Mouse (Mus musculus): Measurements from ENCODE around the gene Hist3h2ba. TPM values are rescaled to one million over a fixed set of nuclear protein-coding genes. Genes with fewer than 3 reads are reported as not detected.

The Hist3h2ba gene
- 1 to 10 TPM; 3.2 TPM for total RNA-seq (2023)

GRCm38 (mm10) chr11:58948542-58949479, at the start of gene Hist3h2ba:
Hist3h2ba (plus strand) TSS chr11:58948920.

GRCm38 (mm10) chr11:58903511-58904409, 45.0 kb upstream of the Hist3h2ba start, which contains the start of gene Zfp39:
Zfp39 (minus strand) TSS chr11:58904225.

GRCm38 (mm10) chr11:58917745-58918366, 30.9 kb upstream of the Hist3h2ba start, which contains the start of gene Btnl10:
Btnl10 (plus strand) TSS chr11:58917908.

GRCm38 (mm10) chr11:58938322-58939087, 10.2 kb upstream of the Hist3h2ba start, which contains the start of gene Rnf187:
Rnf187 (minus strand) TSS chr11:58938916.

GRCm38 (mm10) chr11:58954420-58955142, 5.9 kb downstream of the Hist3h2ba start, which contains the start of the genes Hist3h2a and Trim17:
Hist3h2a (plus strand) TSS chr11:58954685.
Trim17 (plus strand) TSS chr11:58954685.

GRCm38 (mm10) chr11:58978027-58978705, 29.4 kb downstream of the Hist3h2ba start, which contains the start of gene Trim11:
Trim11 (plus strand) TSS chr11:58978093.

Other genes starting within 250 kb of the Hist3h2ba start
- gene Olfr319, start 249.8 kb upstream of the Hist3h2ba start, total RNA-seq (2023) = not detected
- not detected for gene Olfr318, start 224.9 kb upstream of the Hist3h2ba start, total RNA-seq (2023)
- gene Olfr317, start 209.7 kb upstream of the Hist3h2ba start, total RNA-seq (2023) = not detected
- gene Olfr316, start 196.2 kb upstream of the Hist3h2ba start, total RNA-seq (2023) = not detected
- gene Olfr315, start 175.7 kb upstream of the Hist3h2ba start, total RNA-seq (2023) = not detected
- not detected for gene Olfr314, start 166.0 kb upstream of the Hist3h2ba start, total RNA-seq (2023)
- not detected for gene Fam183b, start 147.0 kb upstream of the Hist3h2ba start, total RNA-seq (2023)
- gene Olfr313, start 133.9 kb upstream of the Hist3h2ba start, total RNA-seq (2023) = not detected
- not detected for gene Olfr312, start 119.7 kb upstream of the Hist3h2ba start, total RNA-seq (2023)
- not detected for gene Olfr311, start 109.7 kb upstream of the Hist3h2ba start, total RNA-seq (2023)
- gene Gm12258, start 101.8 kb upstream of the Hist3h2ba start, total RNA-seq (2023) = 1 to 10 TPM; 2.1 to 3.3 TPM
- 1 to 10 TPM; 2.8 to 2.9 TPM for gene 2810021J22Rik, start 81.7 kb upstream of the Hist3h2ba start, total RNA-seq (2023)
- 1 to 10 TPM; 5.3 to 5.6 TPM for gene Zfp39, start 44.7 kb upstream of the Hist3h2ba start, total RNA-seq (2023)
- gene Btnl10, start 31.0 kb upstream of the Hist3h2ba start, total RNA-seq (2023) = not detected
- 10 to 100 TPM; 79.4 to 81.0 TPM for gene Rnf187, start 10.0 kb upstream of the Hist3h2ba start, total RNA-seq (2023)
- 10 to 100 TPM; 29.4 to 31.8 TPM for gene Hist3h2a, start 5.8 kb downstream of the Hist3h2ba start, total RNA-seq (2023)
- gene Trim17, start 5.8 kb downstream of the Hist3h2ba start, total RNA-seq (2023) = under 1 TPM; 0.13 to 0.21 TPM
- 10 to 100 TPM; 40.7 to 41.1 TPM for gene Trim11, start 29.2 kb downstream of the Hist3h2ba start, total RNA-seq (2023)
- under 1 TPM in 1 of 2 experiments, not detected in 1; 0.16 TPM for gene Obscn, start 187.5 kb downstream of the Hist3h2ba start, total RNA-seq (2023)
- 10 to 100 TPM in 1 of 2 experiments, 1 to 10 TPM in 1; 9.9 to 10.6 TPM for gene Iba57, start 214.8 kb downstream of the Hist3h2ba start, total RNA-seq (2023)
- gene Gjc2, start 234.3 kb downstream of the Hist3h2ba start, total RNA-seq (2023) = not detected
- gene Guk1, start 243.3 kb downstream of the Hist3h2ba start, total RNA-seq (2023) = 10 to 100 TPM; 18.5 to 23.3 TPM